Mouse (Mus musculus): ENCODE data around the gene Tnfaip8l1.

Tnfaip8l1 gene

GRCm38 (mm10) chr17:56175416-56175815, 13.1 kb downstream of the Tnfaip8l1 start:
- no peak for DNase-seq (ENCODE audit: low read depth in 1 of 2, low spot score in 2 of 2)

DNA sequence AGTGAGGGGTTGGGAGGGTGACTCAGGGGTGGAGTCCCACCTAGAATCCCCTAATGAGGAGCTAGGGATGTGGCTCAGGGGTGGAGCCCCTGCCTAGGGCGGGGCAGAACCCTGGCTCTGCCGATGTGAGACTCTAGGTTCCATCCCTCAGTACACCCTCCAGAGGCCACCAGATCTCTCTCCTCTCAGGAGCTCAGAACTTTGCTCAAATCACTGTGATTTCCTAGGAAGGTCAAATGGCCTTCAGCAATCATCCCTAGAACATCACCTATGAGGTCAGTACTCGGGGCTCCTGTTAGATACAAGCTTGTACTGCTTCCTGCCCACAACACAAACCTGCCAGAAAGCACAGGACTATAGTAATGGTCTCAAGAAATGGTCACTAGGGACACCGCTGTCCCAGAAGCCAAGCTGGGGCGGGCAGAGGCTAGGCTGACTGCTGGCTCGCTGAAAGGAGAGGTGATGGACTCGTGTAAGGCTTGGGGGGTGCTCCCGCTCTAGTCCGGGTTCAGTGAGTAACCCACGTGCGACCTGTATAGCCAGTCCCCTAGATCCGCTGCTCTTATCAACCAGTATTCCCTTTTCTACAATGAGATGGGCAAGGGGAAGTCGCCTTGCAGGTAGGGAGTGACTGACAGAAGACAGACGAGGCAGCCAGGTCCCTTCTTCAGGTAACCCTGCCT, 20.8 kb downstream of the Tnfaip8l1 start:
- DNase-seq (ENCODE audit: low read depth in 1 of 2, low spot score in 2 of 2) = no peak

- DNase-seq (ENCODE audit: low read depth in 1 of 2, low spot score in 2 of 2) = peak; percentile 81 to 90
Observed at GRCm38 (mm10) chr17:56183658-56184103, 21.4 kb downstream of the Tnfaip8l1 start, which contains the start of gene Mydgf. Gene Mydgf, minus strand, starts transcription at chr17:56183920.

DNA sequence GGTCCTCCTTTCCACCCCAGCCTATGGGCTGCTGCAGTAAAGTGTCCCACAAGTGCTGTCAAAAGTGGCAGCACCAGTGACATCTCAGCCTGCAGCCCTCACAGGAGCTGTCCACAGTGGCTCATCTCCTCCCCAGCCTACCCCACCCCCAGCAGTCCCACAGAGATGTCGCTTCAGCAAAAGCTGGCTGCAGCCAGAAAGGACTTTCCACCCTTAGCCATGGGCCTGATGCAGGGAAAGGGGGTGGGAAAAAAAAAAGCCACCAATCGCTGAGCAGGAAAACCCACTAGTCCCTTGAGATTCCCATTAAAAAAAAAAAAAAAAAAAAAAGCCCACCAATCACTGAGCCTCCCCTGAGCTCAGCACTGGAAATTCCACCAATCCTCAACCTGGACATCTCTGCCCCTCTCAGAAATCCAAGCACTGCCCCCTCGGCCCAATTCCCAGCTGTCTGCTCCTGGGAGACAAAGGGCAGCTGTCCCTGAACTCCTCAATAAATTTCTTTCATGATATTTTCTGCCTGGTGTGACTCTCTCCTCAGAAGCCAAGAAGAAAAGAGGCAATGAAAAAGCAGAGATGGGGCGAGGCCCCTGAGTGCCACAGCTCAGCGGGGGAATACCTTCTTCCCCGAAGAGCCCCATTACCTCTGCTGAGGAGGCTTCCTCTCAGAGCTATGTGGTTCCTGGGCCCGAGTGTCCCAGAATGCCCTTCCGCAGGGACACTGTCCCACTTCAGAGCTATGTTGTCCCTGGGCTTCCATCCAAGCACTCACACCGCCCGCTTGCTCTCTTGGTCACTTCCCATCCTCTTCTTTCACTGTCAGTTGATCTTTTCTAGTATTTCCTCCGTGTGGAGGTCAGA, 23.2 kb downstream of the Tnfaip8l1 start:
- no peak for DNase-seq (ENCODE audit: low read depth in 1 of 2, low spot score in 2 of 2)

DNA sequence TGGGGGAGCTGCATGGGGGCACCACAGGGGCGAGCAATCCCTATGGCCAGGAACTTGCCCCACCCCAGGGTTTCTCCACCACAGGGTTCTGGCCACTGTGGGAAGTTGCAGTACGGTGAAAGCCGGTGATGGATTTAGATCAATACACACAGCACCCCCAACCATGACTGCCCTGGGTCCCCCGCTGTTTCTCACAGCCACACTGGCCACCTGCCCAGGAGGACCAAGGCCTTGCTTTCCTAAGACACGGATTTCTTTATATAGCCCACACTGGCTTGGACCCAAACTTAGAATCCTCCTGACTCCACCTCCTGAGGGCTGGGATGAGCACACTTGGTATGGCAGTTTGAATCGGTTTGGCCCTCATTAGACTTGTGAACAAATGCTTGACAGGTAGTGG, 29.0 kb downstream of the Tnfaip8l1 start:
- no peak for DNase-seq (ENCODE audit: low read depth in 1 of 2, low spot score in 2 of 2)

DNA sequence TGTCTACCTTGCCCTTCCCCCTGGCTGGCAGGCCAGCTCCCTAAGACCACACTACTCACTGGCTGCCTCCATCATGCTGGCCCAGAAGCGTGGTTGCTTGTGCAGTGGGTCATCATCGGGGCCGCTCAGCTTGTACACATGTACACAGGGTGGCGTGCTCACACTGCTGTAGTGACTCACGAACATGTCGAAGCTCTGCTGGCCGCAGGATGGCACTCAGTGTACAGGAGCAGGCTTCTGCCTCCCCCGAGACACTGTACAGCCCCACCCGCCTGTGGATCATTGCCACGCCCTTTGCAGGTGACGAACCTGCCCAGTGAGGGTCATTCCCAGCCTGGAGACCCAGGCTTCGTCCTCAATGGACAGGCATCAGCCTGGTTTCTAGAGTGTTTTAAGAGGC, 32.1 kb downstream of the Tnfaip8l1 start:
- DNase-seq (ENCODE audit: low read depth in 1 of 2, low spot score in 2 of 2) = no peak

DNA sequence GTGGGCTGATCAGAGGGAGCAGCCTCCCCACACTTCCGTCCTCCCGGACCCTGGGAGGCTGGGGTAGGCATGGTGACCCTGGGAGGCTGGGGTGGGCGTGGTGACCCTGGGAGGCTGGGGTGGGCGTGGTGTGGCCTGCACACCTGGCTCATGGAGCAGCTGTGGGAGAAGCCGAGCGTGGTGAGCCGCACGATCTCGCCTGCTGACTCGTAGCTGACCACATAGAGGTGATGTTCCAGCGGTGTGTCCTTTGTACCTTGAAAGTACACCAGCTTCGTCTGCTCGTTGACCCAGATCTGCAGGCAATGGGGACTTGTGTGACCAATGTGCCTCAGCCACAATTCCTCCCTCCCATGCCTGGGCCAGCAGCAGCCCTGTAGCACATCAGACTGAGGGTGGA, 32.5 kb downstream of the Tnfaip8l1 start:
- no peak for DNase-seq (ENCODE audit: low read depth in 1 of 2, low spot score in 2 of 2)

GRCm38 (mm10) chr17:56196860-56197259, 34.6 kb downstream of the Tnfaip8l1 start:
- DNase-seq (ENCODE audit: low read depth in 1 of 2, low spot score in 2 of 2) = no peak

- DNase-seq (ENCODE audit: low read depth in 1 of 2, low spot score in 2 of 2) = no peak
Observed at GRCm38 (mm10) chr17:56200586-56200985, 38.3 kb downstream of the Tnfaip8l1 start.

DNA sequence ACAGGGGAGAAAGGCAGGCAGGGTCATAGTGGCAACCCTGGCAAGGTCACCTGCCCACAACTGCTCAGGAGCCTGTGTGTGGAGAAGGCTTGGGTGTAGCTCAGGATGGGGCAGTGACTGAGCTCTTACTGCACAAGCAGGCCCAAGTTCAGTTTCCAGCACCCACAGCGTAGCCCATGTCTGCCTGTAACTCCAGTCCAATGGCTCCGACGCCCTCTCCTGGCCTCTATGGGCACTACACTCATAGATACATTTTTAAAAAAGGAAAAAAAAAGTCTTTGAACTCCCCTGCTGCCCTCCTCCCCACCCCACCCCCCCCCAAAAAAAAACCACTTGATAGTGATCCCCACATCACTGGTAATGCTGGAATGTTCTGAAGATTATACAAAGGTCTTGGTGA, 39.4 kb downstream of the Tnfaip8l1 start:
- DNase-seq (ENCODE audit: low read depth in 1 of 2, low spot score in 2 of 2) = no peak

DNA sequence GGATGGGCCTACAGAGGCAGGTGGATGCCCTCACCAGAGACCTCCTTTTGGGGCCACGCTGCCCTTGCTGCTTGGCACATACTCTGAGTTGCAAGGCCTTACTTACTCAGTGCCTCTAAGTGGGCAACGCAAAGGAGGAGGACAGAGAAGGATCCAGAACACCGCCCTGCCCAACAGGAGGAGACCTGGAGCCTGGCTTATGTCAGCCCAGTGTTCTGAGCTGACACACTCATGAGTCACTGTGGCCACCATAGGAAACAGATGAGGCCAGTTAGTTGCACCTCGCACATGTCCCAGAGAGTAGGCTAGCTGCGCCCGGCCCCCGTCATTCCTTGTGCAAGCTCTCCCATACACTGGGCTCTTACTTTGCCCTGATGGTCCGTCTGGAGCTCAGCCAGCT, 40.2 kb downstream of the Tnfaip8l1 start:
- DNase-seq (ENCODE audit: low read depth in 1 of 2, low spot score in 2 of 2) = no peak

DNA sequence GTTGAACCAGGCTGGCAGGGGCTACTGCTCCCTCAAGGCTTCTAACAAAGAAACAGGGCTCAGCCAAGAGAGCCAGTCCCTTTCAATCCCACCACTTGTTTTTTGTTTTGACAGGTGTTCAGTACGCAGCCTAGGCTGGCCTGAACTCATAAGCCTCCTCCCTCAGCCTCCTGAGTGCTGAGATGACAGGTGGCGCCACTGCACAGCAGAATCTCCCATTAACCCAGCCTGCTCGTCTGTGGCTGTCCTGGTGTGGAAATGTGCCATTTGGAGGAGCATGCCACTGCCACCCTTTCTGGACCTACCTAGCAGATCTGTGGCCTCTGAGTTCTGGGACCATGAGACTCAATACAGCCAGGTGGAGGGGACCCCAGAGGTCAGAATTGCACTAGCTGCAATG, 41.5 kb downstream of the Tnfaip8l1 start:
- DNase-seq (ENCODE audit: low read depth in 1 of 2, low spot score in 2 of 2) = no peak

GRCm38 (mm10) chr17:56206276-56206884, 44.1 kb downstream of the Tnfaip8l1 start:
- DNase-seq (ENCODE audit: low read depth in 1 of 2, low spot score in 2 of 2) = no peak

DNA sequence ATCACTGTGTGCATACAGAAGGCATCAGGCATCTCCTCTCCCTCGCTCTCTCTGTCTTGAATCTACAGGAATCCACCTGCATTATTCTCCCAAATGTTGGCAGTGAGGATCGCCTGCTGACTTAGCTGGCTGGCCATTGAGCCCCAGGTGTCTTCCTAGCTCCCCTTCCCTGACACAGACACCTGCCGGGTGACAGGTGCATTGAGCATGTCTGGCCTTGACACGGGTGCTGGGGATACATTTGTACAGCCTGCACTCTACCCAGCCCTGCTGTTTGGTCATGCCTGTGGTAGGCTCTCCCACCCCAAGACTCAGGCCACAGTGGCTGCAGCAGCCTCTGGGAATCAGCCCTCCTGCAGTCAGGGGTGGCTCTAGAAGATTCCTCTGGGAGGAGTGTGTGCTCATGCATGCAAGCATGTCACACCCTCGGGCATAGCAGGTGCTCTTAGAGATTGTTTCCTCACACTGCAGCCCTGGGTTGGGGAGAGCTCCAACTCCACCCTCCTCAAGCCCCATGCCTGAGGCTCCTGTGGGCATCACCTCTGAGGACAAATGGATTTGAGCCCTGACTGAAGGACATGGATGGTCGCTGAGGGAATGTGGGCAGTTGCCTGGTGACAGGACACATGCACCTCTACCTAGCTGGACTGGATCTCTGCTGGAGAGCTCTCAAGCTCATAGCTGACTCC, 44.9 kb downstream of the Tnfaip8l1 start:
- no peak for DNase-seq (ENCODE audit: low read depth in 1 of 2, low spot score in 2 of 2)

DNA sequence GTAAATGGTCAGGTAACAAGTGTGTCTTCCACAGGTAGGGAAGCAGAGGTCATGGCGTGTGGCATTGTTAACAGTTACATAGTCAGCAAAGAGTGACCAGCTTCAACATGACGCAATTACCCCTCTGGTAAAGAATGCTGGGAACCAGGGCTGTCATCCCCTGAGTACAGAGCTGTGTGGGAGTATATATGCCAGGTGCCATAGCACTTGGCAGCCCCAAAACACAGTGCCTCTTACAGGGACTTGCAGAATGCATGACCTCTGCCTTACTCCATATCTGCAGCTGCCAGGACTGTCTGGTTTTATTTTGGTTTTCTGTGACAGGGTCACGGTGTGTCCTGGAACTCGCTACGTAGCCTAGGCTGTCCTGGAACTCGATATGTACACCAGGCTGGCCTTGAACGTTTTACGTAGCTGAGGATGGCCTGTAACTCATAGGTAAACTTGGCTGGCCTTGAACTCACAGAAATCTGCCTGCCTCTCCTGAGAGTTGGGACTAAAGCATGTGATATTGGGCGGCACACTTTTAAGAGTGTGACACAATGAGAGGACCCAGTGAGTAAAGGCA, 45.8 kb downstream of the Tnfaip8l1 start:
- no peak for DNase-seq (ENCODE audit: low read depth in 1 of 2, low spot score in 2 of 2)

- no peak for DNase-seq (ENCODE audit: low read depth in 1 of 2, low spot score in 2 of 2)
Observed at GRCm38 (mm10) chr17:56208821-56209220, 46.5 kb downstream of the Tnfaip8l1 start.

DNA sequence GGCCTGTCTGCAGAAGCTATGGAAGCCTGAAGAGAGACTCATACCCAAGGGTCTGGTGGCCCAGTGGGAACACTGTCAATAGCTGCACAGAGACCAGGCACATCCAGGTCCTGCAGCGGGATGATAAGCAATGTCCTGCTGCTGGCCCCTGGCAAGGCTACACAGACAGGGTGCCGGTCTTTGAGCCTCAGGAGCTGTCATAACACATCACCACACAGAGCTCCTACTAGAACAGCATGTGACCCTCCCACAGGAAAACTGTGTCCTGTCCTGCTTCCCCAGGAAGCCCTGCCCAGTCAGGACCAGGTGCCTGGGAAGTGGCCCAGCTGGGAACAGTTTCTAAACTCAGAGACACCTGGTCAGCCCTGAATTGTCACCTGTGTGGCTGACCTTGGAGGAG, 48.8 kb downstream of the Tnfaip8l1 start:
- no peak for DNase-seq (ENCODE audit: low read depth in 1 of 2, low spot score in 2 of 2)

GRCm38 (mm10) chr17:56212676-56213075, 50.4 kb downstream of the Tnfaip8l1 start:
- no peak for DNase-seq (ENCODE audit: low read depth in 1 of 2, low spot score in 2 of 2)

DNA sequence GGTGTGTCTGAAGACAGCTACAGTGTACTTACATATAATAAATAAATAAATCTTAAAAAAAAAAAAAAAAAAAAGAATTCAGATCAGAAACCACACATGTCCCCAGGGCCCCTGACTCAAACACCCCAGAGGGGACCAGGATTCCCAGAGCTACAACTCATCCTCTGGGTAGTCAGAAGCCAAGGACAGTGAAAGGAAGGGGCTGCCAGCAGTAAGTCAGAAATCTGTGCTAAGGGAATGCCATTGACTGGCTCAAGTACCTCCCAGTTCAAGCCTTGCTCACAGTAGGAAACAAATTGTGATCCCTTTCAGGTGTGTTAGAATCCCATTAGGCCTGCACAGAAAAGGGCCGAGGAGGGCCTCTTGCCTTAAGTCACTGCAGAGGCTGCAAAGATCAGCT, 52.0 kb downstream of the Tnfaip8l1 start:
- DNase-seq (ENCODE audit: low read depth in 1 of 2, low spot score in 2 of 2) = no peak

DNA sequence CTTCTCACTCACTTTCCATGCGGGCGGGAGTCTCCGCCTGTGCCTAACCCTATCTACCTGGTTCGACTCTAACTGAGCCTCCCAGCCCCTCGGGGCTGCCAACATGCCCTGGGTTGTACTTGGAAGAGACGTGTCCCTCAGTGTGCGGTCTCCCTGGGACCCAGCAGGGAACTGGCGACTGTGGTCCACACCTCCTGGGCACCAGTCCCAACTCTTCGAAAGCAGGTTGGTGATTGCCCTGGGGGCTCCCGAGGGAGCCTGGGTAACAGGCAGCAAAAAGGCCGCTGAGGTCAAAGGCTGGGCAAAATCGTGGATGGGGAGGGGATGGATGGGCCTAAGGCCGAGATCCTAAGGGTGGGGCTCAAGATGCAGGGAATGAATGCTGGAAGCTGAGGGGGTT, 55.4 kb downstream of the Tnfaip8l1 start:
- no peak for DNase-seq (ENCODE audit: low read depth in 1 of 2, low spot score in 2 of 2)

Measured in monocyte, adult 2 months (primary cell).